Mouse (Mus musculus) forelimb bud, embryonic 11.5 days (tissue): ENCODE data around the gene Stk10.
"Not testable (repeated sequence)": the region's sequence is repeated elsewhere in the genome, so short reads cannot be mapped to it uniquely, and the experiment has no call there.

Experiments
- DNase-seq: peaks from one replicate; pipeline ENCODE4 v3.0.0-alpha.2; 2012; ENCODE audit warnings: low read depth, low spot score

Gene Stk10

DNA sequence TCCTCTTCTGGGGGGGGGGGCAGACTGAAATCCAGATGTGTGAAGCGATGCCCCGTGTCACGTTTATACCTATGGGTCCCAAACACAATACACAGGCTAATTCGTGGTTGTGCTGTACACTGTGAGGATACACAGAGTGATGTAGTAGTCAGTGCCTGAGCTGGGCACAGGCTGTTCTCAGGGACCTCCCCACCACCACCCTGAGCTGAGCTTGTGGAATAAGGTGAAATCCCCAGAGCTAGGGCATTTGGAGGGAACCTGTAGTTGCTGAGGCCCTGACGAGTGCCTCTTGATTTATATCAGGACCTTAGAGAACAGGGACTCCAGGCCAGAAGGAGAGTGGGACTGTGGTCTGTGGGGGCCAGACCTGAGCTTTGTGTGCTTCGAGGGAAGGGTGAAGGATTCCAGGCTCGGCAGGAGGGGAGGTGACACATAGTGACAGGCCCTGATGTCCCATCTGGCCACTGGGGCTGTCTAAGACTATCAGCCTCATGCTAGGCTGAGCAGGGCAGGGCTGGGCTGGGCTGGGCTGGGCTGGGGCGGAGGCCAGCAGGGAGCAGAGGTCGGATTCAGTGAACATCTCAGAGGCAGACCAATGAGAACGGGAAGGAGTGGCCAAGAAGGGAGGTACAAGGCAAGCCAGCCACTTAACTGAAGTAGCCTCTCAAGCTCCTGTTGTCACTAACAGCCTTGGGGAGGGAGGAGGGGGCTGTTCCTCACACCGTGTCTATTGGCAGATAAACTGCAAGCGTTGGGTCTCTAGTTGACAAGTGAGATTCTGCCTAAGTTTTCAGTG, 68.6 kb downstream of the Stk10 start:
- DNase-seq = no peak

DNA sequence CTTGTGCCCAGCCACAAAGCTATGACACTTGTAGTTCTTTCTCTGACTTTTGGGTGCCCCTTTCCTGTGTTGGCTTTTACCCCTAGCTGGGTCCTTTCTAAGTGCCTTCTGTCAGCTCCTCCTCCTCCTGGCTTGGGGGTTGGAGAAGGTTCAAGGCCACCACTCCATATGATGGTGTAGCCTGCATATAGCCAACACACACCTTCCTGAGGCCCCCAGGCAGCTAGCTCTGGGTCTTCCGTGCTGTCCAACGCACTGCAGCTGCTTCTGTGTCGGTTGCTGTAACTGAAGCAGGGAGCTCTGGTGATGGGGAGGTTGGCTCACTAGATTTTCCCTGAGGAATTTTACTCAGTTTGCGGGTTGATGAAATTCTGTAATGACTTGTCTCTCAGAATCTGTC, 71.6 kb downstream of the Stk10 start:
- no peak for DNase-seq

DNA sequence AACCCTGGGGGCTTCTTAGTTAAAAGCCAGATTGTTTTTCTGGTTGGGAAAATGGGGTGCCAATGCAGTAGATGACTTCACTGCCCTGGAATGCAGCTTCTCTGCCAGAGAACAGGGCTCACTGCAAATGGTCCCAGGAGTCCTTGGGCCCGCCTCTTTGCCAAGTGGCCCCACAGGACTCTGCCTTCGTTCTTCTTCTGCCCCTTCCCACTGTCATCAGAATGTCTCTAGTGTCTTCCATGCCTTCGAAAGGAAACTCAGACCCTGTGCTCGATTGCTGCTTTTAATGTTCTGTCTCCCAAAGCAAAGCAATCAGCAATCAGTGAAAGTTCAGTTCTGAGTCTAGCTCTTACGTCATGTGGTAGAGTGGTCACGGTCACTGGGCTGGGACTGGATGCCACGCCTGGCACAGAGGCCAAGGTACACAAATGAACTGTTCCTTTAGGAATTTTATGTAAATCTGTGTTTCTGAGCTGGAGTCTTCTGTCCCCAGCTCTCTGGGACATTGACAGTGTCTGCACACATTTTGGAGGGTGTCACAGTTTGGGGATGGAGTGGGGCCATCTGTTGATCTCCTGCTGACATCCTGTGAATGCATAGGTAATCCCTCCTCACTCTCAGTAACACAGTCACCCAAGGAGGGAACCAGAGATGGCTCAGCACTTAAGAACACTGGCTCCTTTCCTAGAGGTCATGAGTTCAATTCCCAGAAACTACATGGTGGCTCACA, 72.2 kb downstream of the Stk10 start:
- DNase-seq = no peak

DNA sequence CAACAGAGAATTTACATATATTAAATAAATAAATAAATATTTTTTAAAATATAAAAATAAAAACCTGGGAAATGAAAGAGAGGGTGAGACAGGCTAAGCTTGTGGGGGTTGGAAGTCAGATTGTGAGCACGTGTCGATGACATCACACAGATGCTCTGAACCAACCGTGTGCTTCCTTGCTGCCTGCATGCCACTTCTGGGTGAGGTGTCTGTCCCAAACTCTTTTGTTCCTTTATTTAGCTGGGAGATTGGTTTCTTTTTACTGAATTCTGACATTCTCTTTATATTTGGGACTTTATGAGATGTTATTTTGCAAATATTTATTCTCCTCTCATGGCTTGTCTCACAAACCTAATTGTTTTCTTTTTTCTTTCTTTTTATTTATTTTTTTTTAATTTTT, 72.8 kb downstream of the Stk10 start:
- DNase-seq = no peak

DNA sequence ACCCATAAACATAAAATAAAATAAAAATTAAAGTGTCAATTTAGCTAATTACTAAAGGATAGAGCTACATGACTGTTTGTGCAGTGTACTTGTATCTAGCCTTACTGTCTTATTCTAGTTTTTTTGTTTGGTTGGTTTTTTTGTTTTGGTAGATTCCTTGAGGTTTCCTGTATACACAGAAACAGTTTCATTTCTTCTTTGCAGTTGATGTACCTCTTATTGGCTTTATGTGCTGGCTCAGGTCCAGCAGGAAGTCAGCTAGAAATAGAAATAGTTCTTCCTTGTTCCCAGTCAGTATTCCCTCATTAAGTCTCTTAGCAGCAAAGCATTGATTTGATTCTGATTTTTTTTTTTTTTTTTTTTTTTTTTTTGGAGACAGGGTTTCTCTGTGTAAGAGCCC, 74.2 kb downstream of the Stk10 start:
- DNase-seq = no peak

DNA sequence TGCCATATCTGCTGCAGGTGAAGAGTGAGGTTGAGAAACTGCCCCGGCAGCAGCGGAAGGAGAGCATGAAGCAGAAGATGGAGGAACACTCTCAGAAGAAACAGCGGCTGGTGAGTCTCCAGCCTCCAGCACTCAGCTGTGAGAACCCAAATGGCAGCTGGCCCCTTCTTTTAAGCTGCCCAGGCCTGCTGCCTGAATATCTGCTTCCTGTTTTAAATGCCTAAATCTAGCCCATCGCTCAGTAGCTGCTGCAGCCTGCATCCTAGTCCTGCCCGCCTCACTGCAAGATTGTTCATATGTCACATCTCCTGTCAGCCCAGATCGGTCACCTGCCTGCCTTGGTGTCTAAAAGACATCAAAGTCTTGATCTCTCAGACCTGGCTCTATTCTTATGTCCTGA, 77.5 kb downstream of the Stk10 start:
- no peak for DNase-seq

DNA sequence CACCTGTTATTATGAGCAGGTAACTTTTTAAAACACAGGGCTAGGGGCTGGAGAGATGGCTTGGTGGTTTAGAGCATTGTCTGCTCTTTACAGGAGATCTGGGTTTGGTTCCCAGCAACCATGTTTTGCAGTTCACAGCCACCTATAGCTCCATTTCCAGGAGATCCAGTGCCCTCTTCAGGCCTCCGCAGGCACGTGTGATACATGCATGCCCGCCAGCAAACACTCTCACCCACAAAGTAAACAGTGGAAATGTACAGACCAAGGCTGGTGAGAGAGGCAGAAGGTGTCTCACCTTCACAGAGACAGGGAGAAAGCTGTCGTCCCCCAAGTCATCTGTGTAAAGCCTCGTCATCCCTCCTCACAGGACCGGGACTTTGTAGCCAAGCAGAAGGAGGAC, 79.2 kb downstream of the Stk10 start:
- no peak for DNase-seq

DNA sequence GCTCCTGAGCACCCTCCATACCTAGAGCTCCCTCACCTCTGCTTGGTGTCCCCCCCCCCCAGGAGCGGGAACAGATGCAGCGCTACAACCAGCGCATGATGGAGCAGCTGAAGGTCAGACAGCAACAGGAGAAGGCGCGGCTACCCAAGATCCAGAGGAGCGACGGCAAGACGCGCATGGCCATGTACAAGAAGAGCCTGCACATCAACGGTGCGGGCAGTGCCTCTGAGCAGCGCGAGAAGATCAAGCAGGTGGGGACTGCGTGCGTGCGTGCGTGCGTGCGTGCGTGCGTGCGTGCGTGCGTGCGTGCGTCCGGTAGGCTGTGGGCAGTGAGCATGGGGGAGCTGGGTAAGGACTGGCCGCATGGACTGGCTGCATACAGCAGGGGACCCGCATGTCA, 81.4 kb downstream of the Stk10 start:
- no peak for DNase-seq

DNA sequence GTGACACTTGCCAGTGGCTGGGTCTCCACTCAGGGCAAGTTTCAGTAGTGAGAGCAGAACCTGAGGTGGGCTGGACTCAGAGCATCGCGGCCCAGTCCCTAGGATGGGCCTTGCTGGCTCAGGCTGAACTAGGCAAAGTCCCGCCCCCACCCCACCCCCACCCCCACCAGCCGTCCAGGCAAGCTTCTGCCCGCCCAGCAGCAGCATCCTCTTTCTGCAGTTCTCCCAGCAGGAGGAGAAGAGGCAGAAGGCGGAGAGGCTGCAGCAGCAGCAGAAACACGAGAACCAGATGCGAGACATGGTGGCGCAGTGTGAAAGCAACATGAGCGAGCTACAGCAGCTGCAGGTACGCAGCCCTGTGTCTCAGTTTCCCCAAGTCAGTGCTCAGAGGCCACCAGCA, 82.5 kb downstream of the Stk10 start:
- DNase-seq = no peak

DNA sequence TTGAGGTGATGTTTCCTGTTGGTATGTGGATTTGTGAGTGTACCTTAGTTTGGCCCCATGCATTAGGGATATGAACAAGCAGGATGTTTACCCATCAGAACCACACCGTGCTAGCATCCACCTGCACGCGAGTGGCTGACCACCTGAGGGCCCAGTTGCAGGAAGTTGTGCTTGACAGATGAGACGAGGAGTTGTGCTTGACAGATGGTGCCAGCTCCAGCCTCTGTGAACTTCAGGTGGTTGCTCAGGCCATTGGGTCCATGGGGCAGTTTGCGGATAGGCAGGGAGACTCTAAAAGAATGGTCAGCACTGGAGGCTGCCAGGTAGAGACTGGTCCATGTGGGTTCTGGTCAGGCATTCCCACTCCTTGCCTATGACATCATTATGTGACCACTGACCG, 83.0 kb downstream of the Stk10 start:
- no peak for DNase-seq

DNA sequence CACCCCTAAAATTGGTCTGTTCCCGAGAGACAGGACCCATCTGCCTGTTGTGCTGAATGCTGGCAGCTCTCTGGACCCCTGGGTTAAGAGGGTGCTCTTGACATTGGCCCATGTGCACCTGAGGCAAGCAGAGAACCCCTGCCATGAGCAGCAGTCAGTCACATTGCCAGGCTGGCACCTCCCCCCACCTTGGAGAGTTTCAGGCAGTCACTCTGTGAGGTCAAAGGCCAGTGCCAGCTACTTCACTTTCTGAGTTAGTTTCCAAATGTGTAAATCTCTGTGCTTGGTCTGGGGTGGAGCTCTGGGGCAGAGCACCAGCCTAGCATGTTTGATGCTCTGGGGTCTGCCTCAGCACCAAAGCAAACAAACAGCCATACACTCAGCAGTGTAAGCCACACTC, 84.9 kb downstream of the Stk10 start:
- no peak for DNase-seq

DNA sequence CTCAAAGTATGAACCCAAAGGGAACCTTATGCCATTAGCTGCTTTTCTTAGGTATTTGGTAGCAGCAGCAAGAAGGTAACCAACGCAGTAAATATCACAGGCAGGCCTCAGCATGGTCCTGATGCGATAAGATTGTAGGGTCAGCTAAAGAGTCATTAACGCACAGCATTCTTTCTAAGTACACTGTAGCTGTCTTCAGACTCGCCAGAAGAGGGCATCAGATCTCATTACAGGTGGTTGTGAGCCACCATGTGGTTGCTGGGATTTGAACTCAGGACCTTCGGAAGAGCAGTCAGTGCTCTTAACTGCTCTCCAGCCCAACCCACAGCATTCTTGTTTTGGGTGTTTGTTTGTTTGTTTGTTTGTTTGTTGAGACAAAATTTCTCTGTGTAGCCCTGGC, 85.5 kb downstream of the Stk10 start:
- not testable (repeated sequence) for DNase-seq

DNA sequence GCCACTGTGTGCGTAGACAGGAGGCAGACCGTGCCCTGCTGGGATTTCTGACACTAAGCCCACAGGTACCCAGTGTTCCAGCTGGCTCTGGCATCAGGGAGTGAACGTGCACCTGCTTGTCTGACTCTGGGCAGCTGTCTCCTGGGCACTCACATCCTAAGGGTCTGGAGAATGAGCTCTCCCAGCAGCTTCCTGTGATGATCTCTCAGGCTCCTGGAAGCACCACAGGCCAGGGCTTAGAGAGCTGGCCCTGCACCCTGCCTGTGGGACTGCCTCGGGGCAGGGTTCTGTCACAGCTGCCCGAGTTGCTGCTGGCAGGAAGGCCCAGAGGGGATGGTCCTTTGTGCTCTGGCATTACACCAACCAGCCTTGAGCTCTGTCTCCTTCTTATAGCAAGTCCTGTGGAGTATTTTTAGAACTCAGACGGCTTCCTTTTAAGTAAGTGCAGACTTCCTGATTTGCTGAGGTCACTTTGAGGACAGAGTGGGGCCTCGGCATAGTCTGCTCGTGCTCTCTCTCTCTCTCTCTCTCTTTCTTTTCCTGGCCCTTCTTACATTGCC, 86.2 kb downstream of the Stk10 start:
- no peak for DNase-seq

DNA sequence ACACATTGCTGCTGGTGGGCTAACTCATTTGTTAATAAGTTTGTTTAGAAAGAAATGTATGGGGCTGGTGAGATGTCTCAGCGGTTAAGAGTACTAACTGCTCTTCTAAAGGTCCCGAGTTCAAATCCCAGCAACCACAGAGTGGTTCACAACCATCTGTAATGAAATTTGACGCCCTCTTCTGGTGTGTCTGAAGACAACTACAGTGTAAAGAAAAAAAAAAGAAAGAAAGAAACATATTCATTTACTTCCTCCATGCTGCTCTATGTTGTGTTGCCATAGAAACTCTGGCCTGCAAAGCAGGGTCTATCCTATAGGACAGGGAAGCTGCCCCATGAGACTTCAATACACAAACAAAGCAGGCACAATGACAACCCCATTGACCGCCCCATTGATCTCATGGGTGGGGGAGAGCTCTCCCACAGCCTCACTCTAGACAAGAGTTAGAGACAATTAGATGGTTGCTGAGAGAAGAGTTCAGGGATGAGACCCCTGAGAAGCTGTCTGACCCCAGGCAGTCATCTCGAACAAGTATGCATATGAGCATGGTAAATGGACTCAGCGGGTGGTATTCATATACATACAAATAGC, 86.9 kb downstream of the Stk10 start:
- no peak for DNase-seq

DNA sequence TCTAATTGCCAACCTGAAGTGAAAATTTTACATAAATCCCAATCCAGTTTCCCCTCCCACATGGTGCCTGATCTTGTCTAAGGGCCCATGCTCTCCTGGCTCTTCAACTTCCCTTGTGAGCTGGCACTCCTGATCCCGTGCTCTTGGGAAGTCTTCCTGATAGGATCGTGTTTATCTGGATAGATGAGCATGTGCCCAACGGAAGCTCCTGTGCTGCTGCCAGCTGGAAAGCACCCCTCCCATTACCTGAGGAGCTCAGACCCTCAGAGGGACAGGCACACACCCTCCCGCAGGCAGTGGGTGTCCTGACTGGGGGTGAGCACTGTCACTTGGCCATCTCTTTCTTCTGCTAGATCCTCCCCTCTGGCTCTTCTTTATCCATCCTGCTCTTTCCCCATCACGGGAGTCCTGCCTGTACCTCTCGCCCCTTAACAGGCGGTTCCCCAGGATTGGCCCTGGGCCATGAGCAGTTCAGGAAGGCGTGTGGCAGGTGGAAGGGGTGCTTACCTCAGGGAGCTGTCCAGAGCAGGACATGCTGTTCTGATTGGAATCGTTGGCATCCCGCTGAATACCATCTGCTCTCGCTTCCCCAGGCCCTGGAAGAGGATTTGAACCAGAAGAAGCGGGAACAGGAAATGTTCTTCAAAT, 88.8 kb downstream of the Stk10 start:
- DNase-seq = no peak

DNA sequence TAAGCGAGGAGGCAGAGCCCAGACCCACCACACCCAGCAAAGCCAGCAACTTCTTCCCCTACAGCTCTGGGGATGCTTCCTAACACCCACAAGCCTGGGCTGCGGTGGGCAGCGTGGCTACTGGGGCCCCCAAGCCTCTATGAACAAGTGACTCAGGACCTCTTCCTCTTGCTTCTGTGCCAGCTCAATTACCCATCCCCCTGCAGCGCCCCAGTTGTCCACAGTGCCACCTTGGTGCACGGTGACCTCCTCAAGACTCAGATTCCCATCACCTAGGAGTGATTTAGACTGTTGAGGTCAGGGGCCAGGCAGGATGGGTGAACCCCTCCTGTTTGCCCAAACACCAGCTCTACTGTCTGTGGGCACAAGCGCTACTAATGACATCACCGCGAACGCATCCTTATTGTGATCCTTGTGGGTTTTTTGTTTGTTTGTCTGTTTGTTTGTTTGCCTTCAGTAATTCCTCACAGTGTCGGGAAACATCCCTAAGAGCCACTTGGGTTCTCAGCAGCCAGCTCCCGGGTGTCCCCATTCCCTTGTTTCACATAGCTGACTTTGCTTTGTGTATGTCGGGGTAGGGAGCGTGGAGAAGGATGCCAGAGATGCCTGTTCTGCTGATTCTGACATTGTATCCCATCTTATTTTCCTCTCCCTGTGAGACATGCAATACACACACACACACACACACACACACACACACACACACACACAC, 89.5 kb downstream of the Stk10 start:
- no peak for DNase-seq

DNA sequence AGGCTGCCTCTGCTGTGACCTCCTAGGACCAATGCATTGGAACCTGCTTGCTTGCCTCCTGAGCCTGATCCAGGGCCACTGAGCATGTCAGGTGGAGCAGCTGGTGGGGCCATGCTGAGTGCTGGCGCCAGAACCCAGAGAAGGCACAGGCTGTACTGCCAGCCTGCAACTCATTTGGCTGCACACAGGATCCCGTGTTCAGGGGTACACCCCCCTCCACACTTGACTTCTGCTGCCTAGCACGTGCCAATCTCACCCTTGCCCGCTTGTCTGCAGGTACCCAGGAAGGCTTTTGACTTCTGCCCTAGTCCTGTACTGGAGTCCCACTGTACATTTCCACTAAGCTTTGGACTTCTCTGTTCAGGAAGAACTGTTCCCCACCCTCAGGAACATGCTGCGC, 90.1 kb downstream of the Stk10 start:
- DNase-seq = no peak

DNA sequence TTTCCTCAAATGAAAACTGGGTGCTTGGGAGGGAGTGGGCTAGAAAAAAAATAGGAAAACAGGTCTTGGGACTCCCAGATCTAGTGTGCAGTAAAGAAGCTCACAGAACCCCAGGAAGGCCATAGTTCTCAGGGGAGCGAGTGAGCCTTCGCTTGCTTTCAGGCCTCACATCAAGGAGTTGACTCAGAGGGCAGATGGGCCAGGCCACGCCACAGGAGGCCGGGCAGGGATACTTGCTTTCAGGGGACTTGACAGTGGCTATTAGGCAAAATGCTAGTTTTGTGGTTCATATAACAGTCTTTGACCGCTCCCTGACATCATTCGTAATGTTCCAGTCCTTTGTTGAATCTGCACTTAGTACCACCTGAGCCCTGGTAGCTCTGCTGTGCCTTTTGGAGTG, 90.8 kb downstream of the Stk10 start:
- DNase-seq = no peak

DNA sequence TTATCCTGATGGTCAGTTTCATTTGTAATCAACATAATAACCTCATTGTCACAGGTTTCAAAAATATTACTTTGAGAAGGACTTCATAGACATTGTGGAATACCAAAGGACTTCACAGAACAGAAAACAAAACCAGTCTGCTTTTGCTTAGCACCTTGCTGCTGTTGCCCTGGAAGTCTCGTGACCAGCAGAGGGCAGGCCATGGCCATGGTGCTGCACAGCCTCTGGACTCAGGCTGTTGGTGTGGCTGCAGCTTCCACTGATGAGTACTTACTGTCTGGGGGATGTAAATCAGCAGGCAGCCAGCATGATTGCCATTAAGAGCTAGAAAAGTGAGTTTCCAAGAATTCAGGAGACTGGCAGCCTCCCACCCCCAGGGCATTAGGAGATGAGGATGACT, 92.6 kb downstream of the Stk10 start:
- DNase-seq = no peak

DNA sequence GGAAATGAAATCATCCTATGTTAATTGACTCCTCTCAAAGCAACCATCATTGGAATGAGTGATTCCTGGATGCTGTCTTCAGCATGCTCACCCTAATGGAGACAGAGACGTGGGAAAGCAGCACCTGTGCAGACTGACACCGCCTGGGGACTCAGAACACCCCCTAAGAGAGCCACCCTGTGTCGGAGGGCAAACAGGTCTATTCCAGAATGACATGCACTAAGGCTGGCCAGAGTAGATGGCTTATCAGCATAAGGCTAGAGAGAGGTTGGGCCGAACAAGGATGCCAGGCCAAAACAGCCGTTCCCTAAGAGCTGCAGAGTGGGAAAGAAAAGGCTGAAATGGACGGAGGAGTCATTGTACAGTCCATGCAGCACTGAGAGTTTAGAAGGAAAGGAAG, 93.0 kb downstream of the Stk10 start:
- DNase-seq = no peak

DNA sequence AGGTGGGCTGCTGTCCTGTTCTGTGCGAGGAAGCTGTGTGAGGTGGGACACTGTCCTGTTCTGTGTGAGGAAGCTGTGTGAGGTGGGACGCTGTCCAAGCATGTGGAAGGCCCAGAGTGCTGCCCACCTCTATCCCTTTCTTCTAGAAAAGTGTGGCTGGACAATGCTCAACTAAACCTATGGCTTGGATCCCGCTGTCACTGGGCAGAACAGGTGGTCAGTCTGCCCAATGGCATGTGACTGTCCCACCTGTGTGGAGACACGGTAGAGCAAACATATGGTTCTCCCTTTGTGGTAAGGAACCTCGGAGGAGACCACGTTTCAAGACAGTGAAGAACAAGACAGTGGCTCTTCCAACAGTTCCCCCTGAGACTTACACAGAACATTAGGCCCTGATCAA, 94.8 kb downstream of the Stk10 start:
- no peak for DNase-seq
